Mouse (Mus musculus) forebrain, embryonic 15.5 days (tissue): ENCODE measurements around the gene Btbd35f20. TPM values are rescaled to one million over a fixed set of nuclear protein-coding genes. Genes with fewer than 3 reads are reported as not detected.
"Not testable (repeated sequence)": the region's sequence is repeated elsewhere in the genome, so short reads cannot be mapped to it uniquely, and the experiment has no call there.

Source experiments
- ATAC-seq: fragments of 200-750 bp; cut with Nextera tagmentation; replicated peaks from 2 replicates; pipeline ENCODE4 v1.8.0; 2017; ENCODE audit warnings: mild to moderate bottlenecking, moderate TSS enrichment, moderate library complexity
- H3K27ac ChIP-seq: fragments of 300-500 bp; sonication (generic); replicated peaks from 2 replicates; pipeline ENCODE4 v1.5.1; 2015; ENCODE audit warnings: mild to moderate bottlenecking, inconsistent platforms
- H3K27me3 ChIP-seq: fragments of 300-500 bp; sonication (generic); 2 replicates; pipeline ENCODE4 v1.6.1; 2015; ENCODE audit warnings: inconsistent platforms
- H3K36me3 ChIP-seq: fragments of 300-500 bp; sonication (generic); 2 replicates; pipeline ENCODE4 v1.6.1; 2015; ENCODE audit warnings: mild to moderate bottlenecking, inconsistent platforms
- H3K4me1 ChIP-seq: fragments of 300-500 bp; sonication (generic); 2 replicates; pipeline ENCODE4 v1.6.1; 2015; ENCODE audit warnings: inconsistent platforms
- H3K4me2 ChIP-seq: fragments of 300-500 bp; sonication (generic); replicated peaks from 2 replicates; pipeline ENCODE4 v1.6.1; 2015; ENCODE audit warnings: mild to moderate bottlenecking, inconsistent platforms
- H3K4me3 ChIP-seq: fragments of 300-500 bp; sonication (generic); 2 replicates; pipeline ENCODE4 v1.5.1; 2015; ENCODE audit warnings: mild to moderate bottlenecking, inconsistent platforms
- H3K9ac ChIP-seq: fragments of 300-500 bp; sonication (generic); replicated peaks from 2 replicates; pipeline ENCODE4 v1.6.1; 2015; ENCODE audit warnings: mild to moderate bottlenecking, inconsistent platforms
- H3K9me3 ChIP-seq: fragments of 300-500 bp; sonication (generic); 2 replicates; pipeline ENCODE4 v1.6.1; 2016; ENCODE audit warnings: inconsistent platforms
- WGBS: fragments of 180-500 bp; shearing (Covaris S2); methylation state at CpG from one replicate; pipeline ENCODE4 v1.1.7; 2015; ENCODE audit warnings: mixed read lengths; 5-methylcytosine and 5-hydroxymethylcytosine counted together
- polyA plus RNA-seq: library from polyadenylated mRNA; unstranded; fragments of >200 nt; fragmentation: Nextera tagmentation; extraction: Ambion mirVana; gene quantifications from 2 replicates; pipeline ENCODE4 v1.2.1, GENCODE M21; 2015

The Btbd35f20 gene
- not detected in 2 replicates for polyA plus RNA-seq

GRCm38 (mm10) chrX:4291145-4291544, at the start of gene Btbd35f20:
TSS of gene Btbd35f20 (minus strand) at chrX:4291245.
- not testable (repeated sequence) for H3K4me3 ChIP-seq, H3K27ac ChIP-seq, H3K4me1 ChIP-seq, H3K9me3 ChIP-seq, H3K4me2 ChIP-seq, H3K27me3 ChIP-seq, H3K9ac ChIP-seq, H3K36me3 ChIP-seq, ATAC-seq
- WGBS = no CpG with 5 or more reads among the region's 4 CpGs

Other genes with a start within 250 kb of the Btbd35f20 start
- gene Btbd35f28, start 94.7 kb downstream of the Btbd35f20 start, polyA plus RNA-seq = not detected in 2 replicates
- not detected in 2 replicates for gene Btbd35f17, start 79.4 kb upstream of the Btbd35f20 start, polyA plus RNA-seq